In the genomic region with DNA sequence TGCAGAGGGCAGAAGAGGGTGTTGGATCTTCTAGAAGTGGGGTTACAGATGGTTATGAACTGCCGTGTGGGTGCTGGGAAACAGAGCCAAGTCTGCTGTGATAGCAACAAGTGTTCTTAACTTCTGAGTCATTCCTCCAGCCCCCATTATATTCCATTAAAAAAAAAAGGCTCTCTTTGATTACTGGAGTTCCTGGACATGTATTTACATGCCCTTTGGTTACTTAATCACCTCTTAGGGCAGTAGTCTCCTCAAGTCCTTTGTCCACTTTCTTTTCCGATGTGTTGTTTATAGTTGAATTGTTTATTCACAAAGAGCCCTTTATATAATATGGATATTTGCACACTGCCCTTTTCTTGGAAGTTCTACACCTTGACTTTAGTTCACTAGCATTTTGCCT, we compare ENCODE assay signal across 29 mouse cellular contexts.
DNase-seq lines count a peak whose midpoint lies in the region; ATAC-seq and TF ChIP-seq lines count a peak whose summit lies in the region.
"Had no signal": no experiment of that assay in that cellular context is flagged by ENCODE, and none has a peak within 500 bp of the region (broad histone marks: within the 10 kb centered on the region; RNA-seq: fewer than 3 reads in every experiment).

No protein-coding gene starts in this region.

- H3K4me3 ChIP-seq in embryonic fibroblast, embryonic 13.5 days (ENCODE audit: insufficient read depth, low read length), result no peak overlapping the region
- no peak overlapping the region for H3K4me3 ChIP-seq in stomach, embryonic 15.5 days (replicated peaks)
- H3K4me3 ChIP-seq in layer of hippocampus, adult 2 months, result no peak overlapping the region
- H3K4me3 ChIP-seq: embryonic facial prominence, embryonic 13.5 days; embryonic facial prominence, embryonic 15.5 days; forebrain, embryonic 13.5 days; forebrain, embryonic 15.5 days had no signal

- H3K9me3 ChIP-seq in stomach, embryonic 15.5 days, result no peaks in the 10 kb centered on the region
- H3K9me3 ChIP-seq: embryonic facial prominence, embryonic 13.5 days; embryonic facial prominence, embryonic 15.5 days; forebrain, embryonic 13.5 days; forebrain, embryonic 15.5 days had no signal

- no peaks in the 10 kb centered on the region for H3K27me3 ChIP-seq in stomach, embryonic 15.5 days (replicated peaks)
- H3K27me3 ChIP-seq: CH12.LX; embryonic facial prominence, embryonic 13.5 days; embryonic facial prominence, embryonic 15.5 days; forebrain, embryonic 13.5 days; forebrain, embryonic 15.5 days; Patski had no signal

- H3K9ac ChIP-seq in stomach, embryonic 15.5 days, result no peak overlapping the region
- H3K9ac ChIP-seq: embryonic facial prominence, embryonic 13.5 days; embryonic facial prominence, embryonic 15.5 days; forebrain, embryonic 13.5 days; forebrain, embryonic 15.5 days; forebrain, postnatal 0 days had no signal

- DNase-seq in lung, postnatal 25 days (ENCODE audit: low spot score), result peak; percentile 34
- no peak for DNase-seq in lung, postnatal 14 days
- DNase-seq in 3T3-L1 (ENCODE audit: low read depth, low spot score) (peak; percentile 26), liver (no peak)
- DNase-seq in layer of hippocampus, adult 2 months (ENCODE audit: low spot score in 2 of 2), result no peak
- DNase-seq: adrenal gland, adult 8-10 months; adrenal gland, postnatal 14 days; adrenal gland, postnatal 36 days; B cell, adult 2 months; cerebellum, adult 11 months; cerebellum, adult 18-20 months; cerebellum, adult 8-10 months; cerebellum, adult 9-11 months; cerebellum, postnatal 14 days; cerebellum, postnatal 36 days; embryo, embryonic 11 days; forebrain, postnatal 0 days had no signal

- no peak for ATAC-seq in stomach, embryonic 15.5 days (ENCODE audit: insufficient read depth, low FRiP score, low read depth)
- no peak for ATAC-seq in cerebellum, adult (ENCODE audit: insufficient number of reproducible peaks, low FRiP score, low TSS enrichment)
- ATAC-seq: activated CD4-positive, CD25-positive, alpha-beta regulatory T cell, adult 4 months; CD4-positive, CD25-positive, alpha-beta regulatory T cell, adult 4 months; forebrain, embryonic 13.5 days; forebrain, embryonic 15.5 days; forebrain, postnatal 0 days; Patski had no signal

- peak overlapping the region; percentile 54; the same call in 1 of the 2 replicates for H3K27ac ChIP-seq in embryonic fibroblast, embryonic 13.5 days (ENCODE audit: insufficient read depth, low read length)
- peak overlapping the region; percentile 5; the same call in 1 of the 2 replicates for H3K27ac ChIP-seq in stomach, embryonic 15.5 days
- no peak overlapping the region for H3K27ac ChIP-seq in layer of hippocampus, adult 2 months
- H3K27ac ChIP-seq: embryonic facial prominence, embryonic 13.5 days; embryonic facial prominence, embryonic 15.5 days; forebrain, embryonic 13.5 days; forebrain, embryonic 15.5 days had no signal

- no peak for TF ChIP-seq CTCF in embryonic fibroblast, embryonic 13.5 days (IDR thresholded peaks at IDR 0.05; ENCODE audit: borderline replicate concordance, insufficient read depth, low read length)
- no peak for TF ChIP-seq CTCF in layer of hippocampus, adult 2 months (conservative IDR thresholded peaks at IDR 0.05)

- no peaks in the 10 kb centered on the region for H3K36me3 ChIP-seq in stomach, embryonic 15.5 days
- H3K36me3 ChIP-seq: embryonic facial prominence, embryonic 13.5 days; embryonic facial prominence, embryonic 15.5 days; forebrain, embryonic 15.5 days; G1E had no signal

- no peak overlapping the region for H3K4me2 ChIP-seq in stomach, embryonic 15.5 days
- H3K4me2 ChIP-seq: embryonic facial prominence, embryonic 13.5 days; embryonic facial prominence, embryonic 15.5 days; forebrain, embryonic 13.5 days; forebrain, embryonic 15.5 days had no signal

- H3K4me1 ChIP-seq in embryonic fibroblast, embryonic 13.5 days (ENCODE audit: control insufficient read depth, insufficient read depth, low read length), result peaks cover 5% of the 10 kb centered on the region; the same call in 1 of the 2 replicates
- peaks cover 52% of the 10 kb centered on the region for H3K4me1 ChIP-seq in stomach, embryonic 15.5 days

- WGBS in stomach, embryonic 15.5 days, result 24% methylated on average over 2 of the region's 2 CpGs

- TF ChIP-seq POLR2A in embryonic fibroblast, embryonic 13.5 days (IDR thresholded peaks at IDR 0.05; ENCODE audit: low read depth, low read length), result no peak

Comparison
In these comparisons a context has a peak if more than half of its experiments do, and no peak if none do; other contexts are left out.
1. DNase-seq: peak in lung, postnatal 25 days (single experiment) and 3T3-L1 (single experiment); none in lung, postnatal 14 days (single experiment), liver (single experiment) and layer of hippocampus, adult 2 months (0 of 2).